Mouse (Mus musculus) forebrain, postnatal 0 days (tissue): ENCODE data around the gene Trem2. TPM values are rescaled to one million over a fixed set of nuclear protein-coding genes. Genes with fewer than 3 reads are reported as not detected.
"Not testable (repeated sequence)": the region's sequence is repeated elsewhere in the genome, so short reads cannot be mapped to it uniquely, and the experiment has no call there.

ENCODE experiments used
- ATAC-seq: fragments of 200-750 bp; cut with Nextera tagmentation; 2 replicates; pipeline ENCODE4 v1.8.0; 2017; ENCODE audit warnings: mild to moderate bottlenecking, moderate library complexity
- DNase-seq: peaks from one replicate; pipeline ENCODE4 v3.0.0-alpha.2; 2015
- H3K27ac ChIP-seq: fragments of 300-500 bp; sonication (generic); 2 replicates; pipeline ENCODE4 v1.5.1; 2014; ENCODE audit warnings: low read depth, mild to moderate bottlenecking, antibody characterized with exemption, low read length, moderate library complexity, mixed read lengths
- H3K27me3 ChIP-seq: fragments of 300-500 bp; sonication (generic); 2 replicates; pipeline ENCODE4 v1.6.1; 2014; ENCODE audit warnings: mild to moderate bottlenecking, low read length, mixed read lengths; ENCODE audit not compliant: insufficient read depth
- H3K36me3 ChIP-seq: fragments of 300-500 bp; sonication (generic); 2 replicates; pipeline ENCODE4 v1.6.1; 2014; ENCODE audit warnings: mild to moderate bottlenecking, moderate library complexity; ENCODE audit not compliant: insufficient read depth
- H3K4me1 ChIP-seq: fragments of 300-500 bp; sonication (generic); 2 replicates; pipeline ENCODE4 v1.6.1; 2014; ENCODE audit warnings: antibody characterized with exemption; ENCODE audit not compliant: insufficient read depth
- H3K4me2 ChIP-seq: fragments of 300-500 bp; sonication (generic); 2 replicates; pipeline ENCODE4 v1.6.1; 2014; ENCODE audit warnings: low read depth, mild to moderate bottlenecking, moderate library complexity
- H3K4me3 ChIP-seq: fragments of 300-500 bp; sonication (generic); 2 replicates; pipeline ENCODE4 v1.5.1; 2014; ENCODE audit warnings: low read depth, low read length, mixed read lengths
- H3K9ac ChIP-seq: fragments of 300-500 bp; sonication (generic); 2 replicates; pipeline ENCODE4 v1.6.1; 2014; ENCODE audit warnings: mild to moderate bottlenecking
- H3K9me3 ChIP-seq: fragments of 300-500 bp; sonication (generic); 2 replicates; pipeline ENCODE4 v1.6.1; 2016; ENCODE audit warnings: low read length
- CTCF ChIP-seq: sonication (generic); IDR thresholded peaks from 2 replicates; pipeline ENCODE4 v1.5.1; 2016; ENCODE audit warnings: antibody characterized with exemption, control low read depth, low read depth
- WGBS: fragments of 180-500 bp; shearing (Covaris S2); extraction: QIAGEN DNeasy Blood & Tissue Kit; methylation state at CpG from one replicate; pipeline ENCODE4 v1.1.7; 2014; 5-methylcytosine and 5-hydroxymethylcytosine counted together
- polyA plus RNA-seq: library from polyadenylated mRNA; unstranded; fragments of >200 nt; fragmentation: Nextera tagmentation; extraction: Ambion mirVana; gene quantifications from 2 replicates; pipeline ENCODE4 v1.2.1, GENCODE M21; 2015
- total RNA-seq: library from RNA; depleted of rRNA; stranded (reverse); fragments of >200 nt; gene quantifications from 2 replicates; pipeline ENCODE4 v1.2.3, GENCODE M21; 2014

Gene Trem2
- total and polyA plus RNA-seq, 2 experiments from 2014 or later: 5.4 to 9.3 TPM

DNA sequence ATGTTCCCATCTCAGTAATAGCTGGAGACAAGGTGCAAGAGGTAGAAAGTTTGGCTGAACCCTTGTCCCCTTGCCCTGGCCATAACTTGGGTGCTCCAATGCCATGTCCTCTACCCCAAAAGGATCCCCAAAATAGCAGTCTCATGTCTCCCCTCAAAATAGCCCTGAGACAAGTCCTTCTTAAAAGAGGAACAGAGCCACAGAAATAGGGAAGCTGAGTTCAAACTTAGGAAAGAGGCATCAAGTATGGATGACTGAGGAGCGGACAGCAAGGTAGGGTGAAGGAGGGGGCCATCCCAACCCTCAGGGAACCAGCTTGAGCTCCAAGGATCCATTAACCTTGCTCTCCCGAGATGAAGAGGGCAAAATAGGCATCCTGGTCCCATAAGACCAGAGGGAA lies 1.1 kb downstream of the Trem2 start:
- no peak overlapping the region for H3K4me3 ChIP-seq
- H3K4me1 ChIP-seq: no peaks in the 10 kb centered on the region
- H3K9me3 ChIP-seq: no peaks in the 10 kb centered on the region
- H3K36me3 ChIP-seq: no peaks in the 10 kb centered on the region
- WGBS: 79% methylated on average over 2 of the region's 2 CpGs
- ATAC-seq: no peak
- H3K4me2 ChIP-seq: no peak overlapping the region
- no peak for TF ChIP-seq CTCF
- DNase-seq: no peak
- H3K9ac ChIP-seq: no peak overlapping the region
- H3K27ac ChIP-seq: no peak overlapping the region
- H3K27me3 ChIP-seq: no peaks in the 10 kb centered on the region

DNA sequence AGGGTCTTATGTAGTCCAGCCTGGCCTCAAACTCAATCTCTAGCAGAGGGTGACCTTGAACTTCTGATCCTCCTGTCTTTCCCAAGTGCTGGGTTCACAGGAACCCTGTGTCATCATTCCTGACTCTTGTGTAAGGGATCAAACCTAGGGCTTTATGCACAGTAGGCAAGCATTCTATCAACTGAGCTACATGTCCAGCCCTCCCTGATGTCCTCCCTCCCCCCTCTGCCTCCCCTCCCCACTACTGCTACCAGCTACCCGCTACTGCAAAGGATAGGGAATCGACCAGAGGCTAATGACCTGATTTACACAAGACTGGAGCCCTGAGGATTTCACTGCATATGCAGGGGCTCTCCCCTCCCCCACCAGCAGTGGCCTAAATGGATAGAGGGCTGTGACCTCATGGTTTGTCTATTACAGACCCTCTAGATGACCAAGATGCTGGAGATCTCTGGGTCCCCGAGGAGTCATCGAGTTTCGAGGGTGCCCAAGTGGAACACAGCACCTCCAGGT lies 4.5 kb downstream of the Trem2 start:
- H3K36me3 ChIP-seq: no peaks in the 10 kb centered on the region
- TF ChIP-seq CTCF: no peak
- H3K4me3 ChIP-seq: no peak overlapping the region
- no peak overlapping the region for H3K9ac ChIP-seq
- no peaks in the 10 kb centered on the region for H3K27me3 ChIP-seq
- no peak overlapping the region for H3K4me2 ChIP-seq
- WGBS: 65% methylated on average over 5 of the region's 5 CpGs
- H3K4me1 ChIP-seq: no peaks in the 10 kb centered on the region
- no peak for ATAC-seq
- no peak for DNase-seq
- no peaks in the 10 kb centered on the region for H3K9me3 ChIP-seq
- H3K27ac ChIP-seq: no peak overlapping the region

DNA sequence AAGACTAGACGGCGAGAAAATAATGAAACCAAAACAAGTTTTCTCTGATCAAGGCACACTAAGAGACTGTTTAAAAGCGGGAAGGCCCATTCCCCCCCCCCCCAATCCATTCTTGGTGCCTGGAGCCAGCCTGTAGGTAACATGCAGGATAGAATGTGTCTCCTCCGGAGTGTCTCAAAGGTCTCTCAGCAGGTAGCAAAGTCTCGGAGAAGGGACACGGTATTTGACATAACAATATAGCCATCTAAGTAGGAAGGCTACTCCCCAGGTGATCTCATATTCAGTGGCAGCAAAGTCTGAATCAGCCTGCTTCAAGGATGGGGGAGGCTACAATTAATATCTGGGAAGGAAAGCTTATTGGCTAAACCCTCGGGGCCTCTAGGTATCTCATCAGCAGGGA lies 6.8 kb downstream of the Trem2 start:
- H3K27me3 ChIP-seq, H3K9ac ChIP-seq, ATAC-seq, H3K4me1 ChIP-seq, H3K9me3 ChIP-seq, H3K4me3 ChIP-seq, DNase-seq, H3K4me2 ChIP-seq, H3K36me3 ChIP-seq, H3K27ac ChIP-seq: not testable (repeated sequence)
- WGBS: 66% methylated on average over 7 of the region's 7 CpGs

DNA sequence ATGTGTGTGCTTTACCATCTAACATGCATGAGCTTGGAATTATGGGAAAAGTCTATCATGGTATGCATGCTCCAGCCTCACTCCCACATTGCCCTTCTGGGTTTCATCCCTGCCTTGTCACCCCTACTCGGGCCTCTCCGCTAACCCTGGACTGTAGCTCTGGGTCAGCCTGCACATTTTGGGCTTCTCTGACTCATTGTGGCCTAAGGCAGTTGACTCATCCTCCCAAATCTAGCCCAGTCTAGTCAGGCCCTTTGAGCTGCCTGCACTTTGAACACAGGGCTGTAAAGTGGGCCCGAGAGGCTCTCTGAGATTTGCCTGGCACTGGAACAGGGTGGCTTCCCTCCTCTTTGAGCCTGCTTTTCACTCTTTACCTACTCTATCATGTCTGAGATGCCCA lies 9.6 kb downstream of the Trem2 start:
- H3K36me3 ChIP-seq: no peaks in the 10 kb centered on the region
- H3K27ac ChIP-seq: no peak overlapping the region
- H3K9me3 ChIP-seq: no peaks in the 10 kb centered on the region
- H3K4me2 ChIP-seq: no peak overlapping the region
- TF ChIP-seq CTCF: no peak
- no peak overlapping the region for H3K9ac ChIP-seq
- no peaks in the 10 kb centered on the region for H3K4me1 ChIP-seq
- DNase-seq (no peak), ATAC-seq (no peak)
- no peak overlapping the region for H3K4me3 ChIP-seq
- no peaks in the 10 kb centered on the region for H3K27me3 ChIP-seq
- WGBS: 85% methylated on average over 3 of the region's 3 CpGs

DNA sequence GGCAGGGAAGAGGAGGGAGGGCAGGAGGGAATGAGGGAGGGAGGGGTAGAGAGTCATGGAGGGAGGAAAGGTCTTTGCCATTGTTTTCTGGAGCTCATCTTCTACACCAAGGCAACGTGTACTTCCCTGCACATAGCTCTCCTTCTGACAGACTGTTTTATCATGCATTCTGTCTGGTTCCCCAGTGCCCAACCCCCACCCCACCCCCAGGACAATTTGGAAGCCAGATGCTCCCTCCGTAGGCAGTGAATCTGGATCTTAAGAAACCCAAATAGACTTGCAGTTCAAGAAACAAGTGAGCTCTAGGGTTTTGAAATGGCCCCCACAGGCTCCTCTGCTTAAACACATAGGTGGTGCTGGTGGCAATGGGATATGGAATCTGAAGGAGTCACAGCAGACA lies 11.7 kb downstream of the Trem2 start:
- Histone ChIP-seq H3K9me3 (no peaks in the 10 kb centered on the region), H3K4me2 (no peak overlapping the region), H3K4me3 (no peak overlapping the region), H3K4me1 (0 out of 2 replicates have a peak, but pooled peaks cover under 1% of the 10 kb centered on the region), H3K27ac (no peak overlapping the region), H3K36me3 (no peaks in the 10 kb centered on the region), H3K9ac (no peak overlapping the region), H3K27me3 (no peaks in the 10 kb centered on the region)
- ATAC-seq (no peak), DNase-seq (no peak)
- TF ChIP-seq CTCF: no peak
- WGBS: 36% methylated on average over 2 of the region's 2 CpGs

DNA sequence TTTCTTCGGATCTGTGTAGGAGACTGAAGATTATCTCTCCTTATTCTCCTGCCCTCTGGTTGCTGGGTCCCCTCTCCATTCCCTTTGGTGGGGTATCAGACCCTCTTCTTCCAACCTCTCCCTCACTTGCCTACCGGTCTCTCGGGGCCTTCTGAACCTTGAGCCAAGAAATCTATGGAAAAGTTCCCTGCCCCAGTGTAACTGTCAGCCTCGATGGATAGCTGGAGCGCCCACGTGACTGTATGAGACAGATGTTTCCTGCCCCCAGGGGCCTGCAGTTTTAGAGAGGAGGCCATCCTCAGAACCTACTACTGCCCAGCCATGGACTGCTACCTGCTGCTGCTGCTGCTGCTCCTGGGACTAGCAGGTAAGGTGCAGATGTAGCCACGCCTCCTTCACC lies 13.4 kb downstream of the Trem2 start, which contains the start of gene Treml1:
Gene Treml1 (plus strand): TSS at position 301 of the 400 bp plus-strand sequence.
- Histone ChIP-seq H3K4me1 (peaks cover 3% of the 10 kb centered on the region; the same call in 1 of the 2 replicates), H3K9ac (no peak within 1 kb of the TSS), H3K27ac (no peak within 1 kb of the TSS), H3K36me3 (no peaks in the 10 kb centered on the region), H3K9me3 (no peaks in the 10 kb centered on the region), H3K4me3 (no peak within 1 kb of the TSS), H3K27me3 (no peaks in the 10 kb centered on the region), H3K4me2 (no peak within 1 kb of the TSS)
- DNase-seq (no peak), ATAC-seq (no peak)
- 81% methylated on average over 7 of the region's 7 CpGs for WGBS
- TF ChIP-seq CTCF: no peak

DNA sequence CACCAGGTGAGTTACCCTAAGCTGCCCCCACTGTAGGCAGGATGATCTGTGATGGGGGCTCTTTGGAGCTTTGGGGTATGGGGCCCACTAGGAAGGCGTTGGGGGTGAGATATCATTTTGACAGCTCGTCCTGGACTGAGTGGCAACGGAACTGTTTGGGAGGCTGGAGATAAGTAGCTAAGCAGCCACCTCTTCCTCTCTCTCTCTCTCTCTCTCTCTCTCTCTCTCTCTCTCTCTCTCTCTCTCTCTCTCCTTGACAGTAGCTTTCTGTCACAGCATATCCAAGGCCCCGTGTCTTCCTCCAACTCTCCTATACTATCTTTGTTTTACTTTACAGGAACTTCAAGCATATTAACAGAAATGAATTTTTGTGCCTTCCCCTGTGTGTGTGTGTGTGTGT lies 14.3 kb downstream of the Trem2 start:
- H3K27ac ChIP-seq: no peak overlapping the region
- TF ChIP-seq CTCF: no peak
- ATAC-seq: no peak
- no peak overlapping the region for H3K9ac ChIP-seq
- no peaks in the 10 kb centered on the region for H3K27me3 ChIP-seq
- H3K36me3 ChIP-seq: no peaks in the 10 kb centered on the region
- H3K4me1 ChIP-seq: peaks cover 3% of the 10 kb centered on the region; the same call in 1 of the 2 replicates
- no peak overlapping the region for H3K4me3 ChIP-seq
- H3K9me3 ChIP-seq: no peaks in the 10 kb centered on the region
- H3K4me2 ChIP-seq: no peak overlapping the region
- no peak for DNase-seq
- 81% methylated on average over 4 of the region's 4 CpGs for WGBS
